In the genomic region with DNA sequence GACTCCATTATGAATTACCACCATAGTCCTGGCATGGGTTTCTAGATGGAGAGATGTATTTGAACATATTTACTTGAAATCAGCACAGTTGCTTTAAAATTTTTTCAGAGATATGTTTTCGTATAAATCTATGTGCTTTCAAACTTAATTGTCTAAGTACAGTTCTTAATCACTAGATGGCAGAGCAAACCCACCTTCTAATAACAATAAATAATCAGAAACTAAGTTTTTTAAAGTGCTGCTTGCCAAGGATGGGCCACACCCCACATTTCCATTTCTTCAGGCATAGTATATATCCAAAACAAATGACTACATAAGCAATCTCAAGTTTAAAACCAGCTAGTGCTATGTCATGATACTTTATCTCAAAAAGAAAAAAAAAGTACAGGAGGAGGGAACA, we compare ENCODE assay signal across 16 mouse cellular contexts. TPM values are rescaled to one million over a fixed set of nuclear protein-coding genes. Genes with fewer than 3 reads are reported as not detected.
"Had no signal": no experiment of that assay in that cellular context is flagged by ENCODE, and none has a peak within 500 bp of the region (broad histone marks: within the 10 kb centered on the region; RNA-seq: fewer than 3 reads in every experiment).

No protein-coding gene starts in this region.

- DNase-seq: kidney, adult 18-20 months; kidney, postnatal 14 days; layer of hippocampus, adult 9-11 months; layer of hippocampus, postnatal 36 days; left cerebral cortex, postnatal 4 days; right cerebral cortex, postnatal 4 days; spleen, adult 18-20 months; thymus, adult 2 months; thymus, postnatal 36 days had no signal

- H3K4me3 ChIP-seq: liver, embryonic 15.5 days; midbrain, embryonic 13.5 days; neural tube, embryonic 12.5 days had no signal

- H3K9ac ChIP-seq: liver, embryonic 15.5 days; midbrain, embryonic 13.5 days; neural tube, embryonic 12.5 days had no signal

- H3K9me3 ChIP-seq: liver, embryonic 15.5 days; midbrain, embryonic 13.5 days; neural tube, embryonic 12.5 days had no signal

- H3K4me2 ChIP-seq: liver, embryonic 11.5 days; liver, embryonic 15.5 days; midbrain, embryonic 13.5 days; neural tube, embryonic 12.5 days had no signal

- H3K4me1 ChIP-seq: liver, embryonic 15.5 days; midbrain, embryonic 13.5 days; neural tube, embryonic 12.5 days had no signal

- H3K36me3 ChIP-seq: liver, embryonic 15.5 days; midbrain, embryonic 13.5 days; neural tube, embryonic 12.5 days had no signal

- ATAC-seq: midbrain, embryonic 13.5 days had no signal

- H3K27me3 ChIP-seq: liver, embryonic 15.5 days; midbrain, embryonic 13.5 days; neural tube, embryonic 12.5 days had no signal

- H3K27ac ChIP-seq: liver, embryonic 15.5 days; midbrain, embryonic 13.5 days; neural tube, embryonic 12.5 days had no signal

RNA-seq across cellular contexts. Expression of gene Col5a2, which starts 54.2 kb away (rescaled TPM):
- total RNA-seq: megakaryocyte progenitor cell, adult 5-6 weeks; monocyte, adult 5-6 weeks; neutrophil, adult 5-6 weeks had no signal
